Comparison of ENCODE assay signal across 10 mouse cellular contexts in genomic region chr17:30200283-30200682, GRCm38 (mm10).
DNase-seq lines count a peak whose midpoint lies in the region; ATAC-seq lines count a peak whose summit lies in the region.
"Had no signal": no experiment of that assay in that cellular context is flagged by ENCODE, and none has a peak within 500 bp of the region (broad histone marks: within the 10 kb centered on the region; RNA-seq: fewer than 3 reads in every experiment).

No protein-coding gene starts in this region.

- H3K9ac ChIP-seq in limb, embryonic 13.5 days, result peak overlapping the region; percentile 43
- H3K9ac ChIP-seq: hindbrain, embryonic 15.5 days; liver, embryonic 14.5 days had no signal

- H3K36me3 ChIP-seq in limb, embryonic 13.5 days, result no peaks in the 10 kb centered on the region; the same call in none of the 2 replicates
- H3K36me3 ChIP-seq: hindbrain, embryonic 15.5 days had no signal

- WGBS in limb, embryonic 13.5 days, result 88% methylated on average over 4 of the region's 4 CpGs

- H3K9me3 ChIP-seq in limb, embryonic 13.5 days, result no peaks in the 10 kb centered on the region
- H3K9me3 ChIP-seq: hindbrain, embryonic 15.5 days had no signal

- H3K4me3 ChIP-seq in limb, embryonic 13.5 days, result no peak overlapping the region
- H3K4me3 ChIP-seq: hindbrain, embryonic 15.5 days had no signal

- no peak for ATAC-seq in limb, embryonic 13.5 days (ENCODE audit: low FRiP score, low read depth)

- intact Hi-C loops in heart, postnatal 36 days (cut with DNase I), result no loop called here

- peak; percentile 46 for DNase-seq in adrenal gland, postnatal 25 days
- no peak for DNase-seq in adrenal gland, adult 8-10 months
- peak; percentile 27 to 37 for DNase-seq in heart, adult 18-20 months
- DNase-seq in heart, postnatal 36 days, result no peak
- peak; percentile 32 for DNase-seq in lung, postnatal 14 days
- DNase-seq in lung, adult 18-20 months, result no peak
- DNase-seq in kidney, postnatal 14 days, result no peak

- H3K4me1 ChIP-seq in limb, embryonic 13.5 days, result peaks cover 93% of the 10 kb centered on the region

- H3K27ac ChIP-seq in limb, embryonic 13.5 days, result no peak overlapping the region; the same call in 1 of the 2 replicates
- H3K27ac ChIP-seq: hindbrain, embryonic 15.5 days; liver, embryonic 14.5 days had no signal

- H3K4me2 ChIP-seq in limb, embryonic 13.5 days (replicated peaks), result no peak overlapping the region
- H3K4me2 ChIP-seq: hindbrain, embryonic 15.5 days had no signal

- no peaks in the 10 kb centered on the region for H3K27me3 ChIP-seq in limb, embryonic 13.5 days
- H3K27me3 ChIP-seq: hindbrain, embryonic 15.5 days had no signal

Comparison
In these comparisons a context has a peak if more than half of its experiments do, and no peak if none do; other contexts are left out.
1. DNase-seq: peak in adrenal gland, postnatal 25 days (single experiment), heart, adult 18-20 months (2 of 2) and lung, postnatal 14 days (single experiment); none in adrenal gland, adult 8-10 months (single experiment), heart, postnatal 36 days (0 of 2), lung, adult 18-20 months (0 of 2) and kidney, postnatal 14 days (single experiment).